Mouse (Mus musculus) liver, adult 2 months (tissue): Measurements from ENCODE around the gene Tmsb15a.

ENCODE experiments used
- CTCF ChIP-seq: fragments of 200-500 bp; IDR thresholded peaks from 2 replicates; pipeline ENCODE4 v1.5.1; 2011; ENCODE audit warnings: low read depth, low read length, control low read depth
- POLR2A ChIP-seq: fragments of 200-500 bp; IDR thresholded peaks from 2 replicates; pipeline ENCODE4 v1.6.1; 2011; ENCODE audit warnings: low read length, control low read depth; ENCODE audit not compliant: insufficient read depth; ENCODE audit errors: extremely low read depth

DNA sequence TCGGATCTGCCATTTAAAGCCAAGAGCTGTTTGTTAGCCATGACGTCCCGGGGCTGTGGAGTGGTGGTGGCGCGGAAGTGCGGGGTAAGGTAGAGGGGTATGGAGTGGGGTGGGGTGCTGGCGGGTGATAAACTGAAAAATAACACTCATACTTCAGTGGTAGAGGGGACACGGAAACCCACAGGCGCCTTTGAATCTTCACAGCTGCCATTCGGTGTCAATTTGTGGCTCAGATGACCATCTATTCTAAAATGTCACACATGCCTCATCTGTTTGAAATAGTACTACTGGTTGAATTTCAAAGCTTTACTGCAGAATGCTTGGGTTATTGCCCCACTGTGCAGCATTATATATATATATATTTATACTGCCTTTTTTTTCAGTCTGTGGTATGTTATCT, at the start of gene Tmsb15a:
- TF ChIP-seq POLR2A (no peak), CTCF (no peak)
